In genomic region chr4:138339963-138340362, GRCm38 (mm10) we compare ENCODE assay signal across 10 mouse cellular contexts. TPM values are rescaled to one million over a fixed set of nuclear protein-coding genes. Genes with fewer than 3 reads are reported as not detected.
A peak's percentile ranks its signal among the peaks of the same experiment; 100 is the strongest.
DNase-seq lines count a peak whose midpoint lies in the region.
"Had no signal": no experiment of that assay in that cellular context is flagged by ENCODE, and none has a peak within 500 bp of the region (broad histone marks: within the 10 kb centered on the region; RNA-seq: fewer than 3 reads in every experiment).

No protein-coding gene starts in this region.

- H3K27me3 ChIP-seq in embryonic facial prominence, embryonic 10.5 days (replicated peaks; ENCODE audit: low read depth, poor library complexity, severe bottlenecking) = no peaks in the 10 kb centered on the region
- H3K27me3 ChIP-seq: limb, embryonic 12.5 days had no signal

- H3K4me3 ChIP-seq in embryonic facial prominence, embryonic 10.5 days = no peak overlapping the region
- H3K4me3 ChIP-seq: limb, embryonic 12.5 days had no signal

- DNase-seq in adrenal gland, adult 18-20 months (ENCODE audit: low spot score in 2 of 2) = peak; percentile 47 to 56
- no peak for DNase-seq in adrenal gland, adult 8-10 months
- peak; percentile 67 to 68 for DNase-seq in layer of hippocampus, postnatal 10 days (ENCODE audit: low spot score in 2 of 2)
- no peak for DNase-seq in layer of hippocampus, adult 9-11 months
- peak; percentile 31 for DNase-seq in T-cell, adult 2 months (ENCODE audit: low spot score)
- peak; percentile 44 for DNase-seq in embryonic facial prominence, embryonic 10.5 days (ENCODE audit: low spot score)
- peak; percentile 66 for DNase-seq in lung, postnatal 14 days
- no peak for DNase-seq in ovary, postnatal 14 days (ENCODE audit: low spot score)

- H3K9me3 ChIP-seq in embryonic facial prominence, embryonic 10.5 days = no peaks in the 10 kb centered on the region
- H3K9me3 ChIP-seq: limb, embryonic 12.5 days had no signal

- no peak overlapping the region for H3K27ac ChIP-seq in embryonic facial prominence, embryonic 10.5 days (replicated peaks)
- H3K27ac ChIP-seq: limb, embryonic 12.5 days had no signal

- peaks cover 12% of the 10 kb centered on the region; the same call in 1 of the 2 replicates for H3K4me1 ChIP-seq in embryonic facial prominence, embryonic 10.5 days

- H3K36me3 ChIP-seq in embryonic facial prominence, embryonic 10.5 days (replicated peaks) = no peaks in the 10 kb centered on the region
- H3K36me3 ChIP-seq: limb, embryonic 12.5 days had no signal

- 36% methylated on average over 4 of the region's 4 CpGs for WGBS in embryonic facial prominence, embryonic 10.5 days

RNA-seq across cellular contexts. Expression of gene Pink1, which starts 13.9 kb away (rescaled TPM):
- 100 to 1,000 TPM; 193 to 198 TPM for total RNA-seq in adrenal gland, adult 18-20 months (2021)
- total RNA-seq in adrenal gland, adult 8-10 months (2022) = 100 to 1,000 TPM; 172 to 218 (median 206) TPM
- total RNA-seq in layer of hippocampus, postnatal 10 days (2021) = 100 to 1,000 TPM; 128 to 131 TPM
- 29.0 and 30.6 TPM in 2 replicates for polyA plus RNA-seq in embryonic facial prominence, embryonic 10.5 days (2016; fragmentation: Nextera tagmentation; extraction: Ambion mirVana)

RNA-seq across cellular contexts. Expression of gene Cda, which starts 27.8 kb away (rescaled TPM):
- total RNA-seq in adrenal gland, adult 18-20 months (2021) = 10 to 100 TPM in 1 of 2 experiments, 1 to 10 TPM in 1; 8.9 to 10.0 TPM
- 10 to 100 TPM in 2 of 4 experiments, 1 to 10 TPM in 2; 7.2 to 20.4 (median 14.7) TPM for total RNA-seq in adrenal gland, adult 8-10 months (2022)
- total RNA-seq in layer of hippocampus, postnatal 10 days (2021) = 1 to 10 TPM; 2.1 to 2.3 TPM
- 3.3 and 4.8 TPM in 2 replicates for polyA plus RNA-seq in embryonic facial prominence, embryonic 10.5 days (2016; fragmentation: Nextera tagmentation; extraction: Ambion mirVana)

RNA-seq across cellular contexts. Expression of gene Ddost, which starts 35.4 kb away (rescaled TPM):
- total RNA-seq in adrenal gland, adult 18-20 months (2021) = 100 to 1,000 TPM; 115 to 119 TPM
- total RNA-seq in adrenal gland, adult 8-10 months (2022) = 100 to 1,000 TPM; 138 to 154 (median 143) TPM
- 100 to 1,000 TPM; 106 to 108 TPM for total RNA-seq in layer of hippocampus, postnatal 10 days (2021)
- 273 and 284 TPM in 2 replicates for polyA plus RNA-seq in embryonic facial prominence, embryonic 10.5 days (2016; fragmentation: Nextera tagmentation; extraction: Ambion mirVana)

RNA-seq across cellular contexts. Expression of gene Fam43b, which starts 56.4 kb away (rescaled TPM):
- 1 to 10 TPM; 1.6 to 2.2 TPM for total RNA-seq in adrenal gland, adult 18-20 months (2021)
- 1 to 10 TPM; 2.9 to 6.1 (median 3.9) TPM for total RNA-seq in adrenal gland, adult 8-10 months (2022)
- 10 to 100 TPM; 29.3 to 33.8 TPM for total RNA-seq in layer of hippocampus, postnatal 10 days (2021)
- polyA plus RNA-seq in embryonic facial prominence, embryonic 10.5 days (2016; fragmentation: Nextera tagmentation; extraction: Ambion mirVana) = 0.13 TPM in 1 of 2 replicates, not detected in the other
- polyA plus RNA-seq: C2C12; limb, embryonic 12.5 days had no signal

Comparison
In these comparisons a context has a peak if more than half of its experiments do, and no peak if none do; other contexts are left out.
1. DNase-seq: peak in adrenal gland, adult 18-20 months (2 of 2), layer of hippocampus, postnatal 10 days (2 of 2), T-cell, adult 2 months (single experiment), embryonic facial prominence, embryonic 10.5 days (single experiment) and lung, postnatal 14 days (single experiment); none in adrenal gland, adult 8-10 months (single experiment), layer of hippocampus, adult 9-11 months (single experiment) and ovary, postnatal 14 days (single experiment).